Mouse (Mus musculus): Measurements from ENCODE around the gene Fdxacb1. TPM values are rescaled to one million over a fixed set of nuclear protein-coding genes. Genes with fewer than 3 reads are reported as not detected.

Fdxacb1 gene
- total RNA-seq, 1 experiment from 2014 or later, result 9.2 TPM

DNA sequence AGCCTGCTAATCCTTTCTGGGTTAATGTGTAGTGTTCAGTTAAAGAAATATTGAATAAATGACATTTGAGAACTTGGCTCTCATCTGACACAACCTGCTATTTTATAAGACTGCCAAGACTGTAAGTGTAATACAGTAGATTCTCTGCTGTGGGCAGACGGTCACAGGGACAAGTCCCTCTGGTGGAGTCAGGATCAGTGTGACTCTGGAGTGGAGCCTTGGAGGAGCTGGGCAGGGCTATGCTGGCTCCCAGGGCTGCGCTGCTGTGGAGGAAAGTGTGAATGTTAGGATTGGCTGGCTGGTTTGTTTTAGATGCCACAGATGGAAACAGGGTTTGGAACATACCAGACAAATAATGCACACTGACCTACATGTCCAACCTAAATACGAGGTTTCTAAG lies 27.2 kb downstream of the Fdxacb1 start:
- ATAC-seq (ENCODE audit: extremely low read depth, insufficient number of reproducible peaks, low FRiP score, poor library complexity, severe bottlenecking), result no peak

DNA sequence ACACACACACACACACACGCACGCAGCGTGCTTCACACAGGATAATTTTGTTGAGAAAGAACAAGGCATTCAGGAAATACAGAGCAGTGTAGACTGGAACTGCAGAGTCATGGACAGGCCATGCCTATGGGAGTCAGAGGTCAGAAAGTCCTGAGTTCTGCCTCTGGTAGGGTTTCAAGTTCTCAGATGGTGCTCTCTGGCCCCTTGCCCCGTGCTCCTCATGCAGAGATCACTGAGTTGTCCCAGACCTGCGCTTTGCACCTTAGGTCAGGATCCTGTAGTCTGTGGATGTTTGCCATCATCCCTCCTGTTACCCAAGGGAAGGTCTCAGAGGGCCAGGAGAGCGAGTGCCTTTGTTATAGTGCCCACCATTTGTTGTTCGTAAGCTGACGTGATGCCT lies 28.7 kb downstream of the Fdxacb1 start:
- ATAC-seq (ENCODE audit: extremely low read depth, insufficient number of reproducible peaks, low FRiP score, poor library complexity, severe bottlenecking), result no peak

DNA sequence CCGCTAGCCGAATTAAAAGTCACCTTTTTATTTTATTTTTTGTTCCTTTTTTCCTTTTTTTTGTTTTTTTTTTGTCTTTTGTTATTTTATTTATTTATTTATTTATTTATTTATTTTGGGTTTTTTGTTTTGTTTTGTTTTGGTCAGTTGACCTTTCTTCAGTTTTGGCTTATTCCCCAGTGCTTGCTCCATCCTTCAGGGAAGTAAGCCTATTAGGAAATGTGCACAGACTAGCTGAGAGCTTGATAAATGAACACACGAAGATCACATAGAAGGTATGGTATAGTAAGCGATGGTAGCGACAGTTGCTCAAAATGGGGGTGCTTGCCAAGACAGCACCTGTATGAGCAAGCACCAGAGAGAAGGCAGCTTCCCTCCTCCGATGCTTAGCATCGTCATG lies 29.6 kb downstream of the Fdxacb1 start:
- ATAC-seq (ENCODE audit: extremely low read depth, insufficient number of reproducible peaks, low FRiP score, poor library complexity, severe bottlenecking), result no peak

DNA sequence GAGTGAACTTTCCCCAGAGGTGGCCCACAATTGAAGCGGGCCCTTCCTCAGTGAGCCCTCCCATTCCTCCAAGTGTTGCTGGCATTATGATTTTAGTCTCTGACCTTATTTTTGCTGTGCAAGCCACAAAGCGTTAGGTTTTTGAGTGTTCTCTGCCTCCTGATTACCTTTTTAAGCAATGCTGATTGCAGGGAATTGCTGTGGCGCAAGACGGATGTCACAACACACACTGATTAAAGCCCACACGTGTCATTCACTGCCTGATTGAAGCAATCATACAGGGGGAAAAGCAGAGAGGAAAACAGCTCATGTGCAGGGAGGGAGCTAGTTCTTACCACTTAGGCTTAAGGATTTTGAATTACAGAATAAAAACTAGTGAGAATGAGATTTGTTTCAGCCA lies 30.3 kb downstream of the Fdxacb1 start:
- ATAC-seq (ENCODE audit: extremely low read depth, insufficient number of reproducible peaks, low FRiP score, poor library complexity, severe bottlenecking), result no peak

DNA sequence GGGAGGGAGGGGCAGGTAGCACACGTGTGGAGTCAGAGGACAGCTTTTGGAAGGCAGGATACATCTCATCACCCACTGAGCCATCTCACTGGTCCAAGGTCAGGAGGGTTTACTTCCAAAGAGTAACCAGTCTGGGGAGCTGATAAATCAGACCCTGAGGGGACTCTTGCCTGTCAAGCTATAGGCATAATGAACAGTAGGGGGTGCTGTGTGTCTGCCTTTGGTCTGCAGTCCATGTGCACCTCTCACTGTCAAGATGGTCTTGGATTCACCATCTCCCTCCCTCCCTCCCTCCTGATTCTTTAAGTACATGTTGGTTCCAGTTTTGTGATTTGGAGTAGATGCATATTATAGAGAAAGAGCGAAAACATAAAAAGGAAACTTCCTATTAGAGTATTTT lies 32.9 kb downstream of the Fdxacb1 start:
- peak; percentile 55; the same call in 1 of the 2 replicates for ATAC-seq (ENCODE audit: extremely low read depth, insufficient number of reproducible peaks, low FRiP score, poor library complexity, severe bottlenecking)

DNA sequence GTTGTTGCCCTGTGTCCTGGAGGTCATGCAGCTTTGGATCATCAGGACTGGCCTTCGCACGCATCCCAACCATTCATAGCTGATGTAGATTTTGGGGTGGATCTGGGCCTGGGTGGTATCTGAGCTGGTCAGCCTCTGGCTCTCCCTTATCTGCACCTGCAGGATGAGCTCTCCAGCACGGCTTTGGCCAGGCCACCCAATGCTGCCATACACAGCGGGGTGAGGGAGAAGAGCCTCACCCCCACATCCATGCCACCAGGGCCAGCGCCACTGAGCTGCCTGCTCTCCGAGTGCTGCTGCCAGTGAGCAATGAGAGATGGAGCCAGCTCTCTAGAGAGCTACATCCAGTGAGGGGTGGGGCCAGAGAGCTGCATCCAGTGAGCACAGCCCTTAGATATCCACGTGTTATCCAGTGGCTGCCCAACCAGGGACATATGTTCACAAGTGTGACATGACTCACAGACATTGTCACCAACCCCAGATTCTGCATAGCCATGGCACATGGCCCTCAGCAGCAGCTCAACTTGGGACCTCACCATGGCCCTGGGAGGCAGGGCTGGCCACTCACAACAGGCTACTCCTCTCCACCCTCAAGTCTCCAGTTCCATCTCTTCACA lies 35.1 kb downstream of the Fdxacb1 start:
- no peak for ATAC-seq (ENCODE audit: extremely low read depth, insufficient number of reproducible peaks, low FRiP score, poor library complexity, severe bottlenecking)

DNA sequence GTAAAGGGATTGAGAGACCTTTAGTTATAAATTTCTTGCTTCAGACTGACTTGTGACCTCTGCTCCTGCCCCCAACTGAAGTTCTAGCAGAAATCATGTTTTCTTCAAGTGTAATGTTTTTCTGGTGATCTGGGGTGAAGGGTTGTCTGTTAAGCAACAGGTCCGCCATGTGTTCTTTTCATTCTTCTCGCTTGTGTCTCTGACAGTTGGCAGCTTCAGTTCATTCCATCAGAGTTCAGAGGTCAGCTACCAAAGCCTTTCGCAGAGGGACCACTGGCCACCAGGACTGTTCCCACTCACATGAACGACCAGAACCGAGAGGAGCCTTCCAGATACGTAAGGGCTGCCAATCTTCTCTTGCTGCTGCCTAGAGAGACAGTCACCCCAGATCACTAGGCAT lies 40.4 kb downstream of the Fdxacb1 start:
- ATAC-seq (ENCODE audit: extremely low read depth, insufficient number of reproducible peaks, low FRiP score, poor library complexity, severe bottlenecking), result no peak

DNA sequence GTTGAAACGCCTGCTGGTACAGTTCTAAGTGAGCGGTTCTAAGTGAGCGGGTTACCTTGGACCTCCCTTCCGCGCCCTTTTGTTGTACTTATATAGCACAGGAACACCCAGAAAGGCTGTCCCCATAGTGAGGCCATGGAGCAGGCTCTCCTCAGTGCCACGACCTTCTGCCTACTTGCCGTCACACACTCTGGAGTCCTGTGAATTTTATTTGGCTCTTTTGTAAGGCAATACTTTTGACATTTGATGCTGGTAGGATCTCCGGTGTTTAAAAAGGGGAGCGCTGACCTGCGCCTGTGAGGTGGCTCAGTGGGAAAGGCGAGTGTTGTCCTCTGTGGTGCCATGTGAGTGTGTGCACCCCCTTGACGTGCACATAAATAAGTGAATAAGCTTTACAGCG lies 41.1 kb downstream of the Fdxacb1 start:
- no peak for ATAC-seq (ENCODE audit: extremely low read depth, insufficient number of reproducible peaks, low FRiP score, poor library complexity, severe bottlenecking)

DNA sequence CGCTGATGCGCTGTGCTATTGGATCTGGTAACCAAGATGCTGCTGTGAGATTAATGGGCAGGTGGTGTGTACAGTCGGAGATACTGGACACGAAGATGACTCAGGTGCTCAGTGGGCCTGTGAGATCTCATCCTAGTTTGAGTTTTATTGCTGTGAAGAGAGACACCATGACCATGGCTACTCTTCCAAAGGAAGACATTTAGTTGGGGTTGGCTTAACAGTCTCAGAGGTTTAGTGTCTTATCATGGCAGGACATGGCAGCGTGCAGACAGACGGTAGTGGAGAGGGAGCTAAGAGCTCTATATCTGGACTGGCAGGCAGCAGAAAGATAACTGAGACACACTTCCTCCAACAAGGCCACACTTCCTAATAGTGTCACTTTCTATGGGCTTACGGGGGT lies 43.2 kb downstream of the Fdxacb1 start:
- ATAC-seq (ENCODE audit: extremely low read depth, insufficient number of reproducible peaks, low FRiP score, poor library complexity, severe bottlenecking), result no peak

DNA sequence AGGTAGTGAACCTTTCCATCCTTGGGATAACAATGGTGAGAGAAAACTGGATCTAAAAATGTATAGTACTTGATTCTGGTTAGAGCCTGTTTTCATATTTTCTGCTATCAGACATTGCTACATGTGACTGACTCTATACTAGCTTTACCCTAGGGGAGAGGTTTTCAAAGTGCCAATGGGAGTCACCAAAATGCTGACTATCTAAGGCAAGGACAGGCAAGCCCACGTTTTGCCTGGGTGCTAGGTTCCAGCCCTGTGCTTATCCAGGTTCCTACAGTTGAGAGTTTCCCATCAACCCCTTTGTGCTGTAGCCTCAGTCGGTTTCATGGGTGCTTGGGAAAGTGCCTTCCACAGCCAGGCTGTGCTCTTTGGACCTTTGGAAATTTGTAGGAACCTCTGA lies 43.7 kb downstream of the Fdxacb1 start:
- ATAC-seq (ENCODE audit: extremely low read depth, insufficient number of reproducible peaks, low FRiP score, poor library complexity, severe bottlenecking), result no peak

DNA sequence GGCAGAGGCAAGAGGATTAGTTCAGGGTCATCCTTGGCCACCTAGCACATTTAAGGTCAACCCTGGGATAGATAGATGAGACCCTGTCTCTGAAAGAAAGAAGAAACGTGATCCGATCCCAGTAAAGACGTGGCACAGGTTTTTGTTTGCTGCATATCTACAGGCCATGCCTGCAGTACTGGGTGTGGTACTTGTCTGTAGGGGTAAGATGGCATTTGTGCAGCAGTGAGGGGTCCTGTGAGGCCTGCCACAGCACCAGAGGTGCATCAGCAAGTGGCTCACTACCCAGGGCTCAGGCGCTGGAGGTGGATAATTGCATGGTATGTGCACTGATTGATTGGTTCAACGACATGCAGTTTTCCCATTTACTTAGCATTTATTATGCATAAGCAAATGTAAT lies 45.8 kb downstream of the Fdxacb1 start:
- ATAC-seq (ENCODE audit: extremely low read depth, insufficient number of reproducible peaks, low FRiP score, poor library complexity, severe bottlenecking), result no peak

DNA sequence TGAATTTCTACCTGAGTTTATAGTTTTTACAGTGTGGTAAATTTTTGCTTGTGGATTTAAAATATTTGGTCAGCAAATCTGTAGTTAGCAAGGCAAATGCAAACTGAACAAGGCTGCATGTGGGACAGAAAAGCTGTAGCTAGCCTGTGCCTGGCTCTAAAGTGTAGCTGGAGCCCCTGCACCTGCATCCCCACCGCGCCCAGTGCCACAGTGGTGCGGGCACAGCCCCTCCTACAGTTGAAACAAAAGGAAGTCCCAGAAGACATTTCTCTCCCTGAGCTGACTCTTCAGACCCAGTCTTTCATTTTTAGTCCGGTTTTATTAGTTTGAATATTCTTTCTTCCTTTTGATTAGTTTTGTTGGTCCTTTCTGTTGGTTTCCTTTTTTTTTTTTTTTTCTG lies 47.6 kb downstream of the Fdxacb1 start:
- no peak for ATAC-seq (ENCODE audit: extremely low read depth, insufficient number of reproducible peaks, low FRiP score, poor library complexity, severe bottlenecking)

DNA sequence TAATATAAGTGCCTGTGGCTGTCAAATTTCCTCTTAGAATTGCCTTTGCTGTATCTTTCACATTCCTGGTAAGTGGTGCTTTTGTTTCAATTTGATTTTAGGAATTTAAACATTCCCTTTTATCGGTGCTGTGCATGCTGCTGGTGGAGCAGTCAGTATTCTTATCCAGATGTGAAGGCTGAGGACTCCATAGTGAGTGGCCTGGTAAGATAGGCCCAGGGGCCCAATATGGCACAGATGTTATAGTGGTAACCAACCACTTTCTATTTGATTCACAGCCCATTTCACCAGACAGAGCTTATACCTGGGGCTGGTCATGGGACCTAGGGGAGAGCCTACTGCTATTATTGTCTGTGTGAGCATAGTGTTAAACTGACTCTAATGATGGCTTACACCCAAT lies 48.5 kb downstream of the Fdxacb1 start:
- ATAC-seq (ENCODE audit: extremely low read depth, insufficient number of reproducible peaks, low FRiP score, poor library complexity, severe bottlenecking), result no peak

DNA sequence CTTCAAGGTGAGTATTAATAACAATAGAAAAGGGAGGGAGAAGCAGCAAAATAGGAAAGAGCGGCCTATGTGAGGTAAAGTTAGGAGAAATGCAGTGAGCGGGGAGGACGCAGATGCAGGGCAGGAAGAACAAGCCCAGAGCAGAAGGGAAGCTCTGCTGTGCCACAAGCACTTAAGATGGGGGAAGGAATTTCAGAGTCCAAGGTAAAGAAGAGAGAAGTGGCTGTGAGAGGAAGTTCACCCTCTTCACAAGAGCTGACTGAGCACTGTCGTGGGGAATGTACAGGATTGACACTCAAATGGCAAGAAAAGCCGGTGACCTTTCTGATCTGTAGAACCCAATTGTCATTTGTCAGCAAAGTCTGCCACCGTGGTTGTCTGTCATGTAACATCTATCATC lies 50.0 kb downstream of the Fdxacb1 start:
- ATAC-seq (ENCODE audit: extremely low read depth, insufficient number of reproducible peaks, low FRiP score, poor library complexity, severe bottlenecking), result no peak

DNA sequence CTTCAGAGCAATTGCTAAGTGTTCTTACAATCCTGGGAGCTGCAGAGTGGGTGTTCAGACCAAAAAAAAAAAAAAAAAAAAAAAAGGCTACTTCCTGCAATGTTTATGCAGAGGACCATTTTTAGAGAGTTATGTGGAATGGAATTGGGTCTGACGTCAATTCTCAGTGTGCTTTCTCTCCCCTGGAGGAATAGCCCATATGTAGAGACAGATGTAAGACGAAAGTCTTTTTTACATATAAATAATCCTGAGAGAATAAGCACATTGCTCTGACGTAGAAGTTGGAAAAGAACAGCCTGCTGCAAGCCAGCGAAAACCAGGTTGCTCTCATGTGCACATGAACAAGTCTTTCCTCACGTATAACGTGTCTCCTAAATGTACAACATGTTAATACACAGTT lies 51.7 kb downstream of the Fdxacb1 start:
- no peak for ATAC-seq (ENCODE audit: extremely low read depth, insufficient number of reproducible peaks, low FRiP score, poor library complexity, severe bottlenecking)

DNA sequence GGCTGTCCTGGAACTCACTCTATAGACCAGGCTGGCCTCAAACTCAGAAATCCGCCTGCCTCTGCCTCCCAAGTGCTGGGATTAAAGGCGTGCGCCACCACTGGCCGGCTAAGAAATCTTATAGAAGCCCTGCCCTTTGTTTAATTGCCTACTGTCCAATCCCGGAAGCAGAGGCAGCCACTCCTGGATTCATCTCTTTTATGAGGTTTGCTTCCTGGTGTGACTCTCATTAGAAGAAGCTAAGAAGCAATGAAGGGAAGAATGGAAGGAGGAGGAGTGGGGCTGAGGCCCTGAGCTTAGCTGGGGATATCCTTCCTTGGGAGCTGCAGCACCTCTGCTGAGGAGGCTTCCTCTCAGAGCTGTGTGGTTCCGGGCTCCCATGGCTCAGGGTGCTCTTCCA lies 53.6 kb downstream of the Fdxacb1 start:
- no peak for ATAC-seq (ENCODE audit: extremely low read depth, insufficient number of reproducible peaks, low FRiP score, poor library complexity, severe bottlenecking)

DNA sequence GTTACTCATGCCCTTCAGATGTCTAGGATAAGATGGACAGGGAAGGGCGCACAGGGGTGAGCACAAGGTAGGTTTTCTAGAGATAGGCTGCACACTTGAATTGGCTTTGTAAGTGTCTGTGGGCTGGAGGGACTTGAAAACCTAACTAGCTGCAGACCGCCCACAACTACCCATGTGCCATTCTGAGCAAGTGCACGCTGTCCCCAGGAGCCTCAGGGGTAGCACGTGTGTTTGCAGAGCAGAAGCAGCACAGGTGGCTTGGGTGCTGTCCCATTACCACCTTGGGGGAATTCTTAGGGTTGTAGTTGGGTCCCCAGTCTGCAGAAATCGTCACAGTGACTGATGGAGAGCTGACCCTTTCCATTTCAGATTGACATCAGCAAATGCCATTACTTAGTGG lies 54.2 kb downstream of the Fdxacb1 start:
- no peak for ATAC-seq (ENCODE audit: extremely low read depth, insufficient number of reproducible peaks, low FRiP score, poor library complexity, severe bottlenecking)

Other genes starting within 250 kb of the Fdxacb1 start
- 98.8 and 106 TPM in 2 replicates for gene Pts, start 239.5 kb upstream of the Fdxacb1 start, total RNA-seq (2017)
- 8.5 and 10.0 TPM in 2 replicates for gene Il18, start 213.4 kb upstream of the Fdxacb1 start, total RNA-seq (2017)
- gene Bco2, start 213.1 kb upstream of the Fdxacb1 start, total RNA-seq (2017), result 0.86 and 2.2 TPM in 2 replicates
- not detected in 2 replicates for gene Tex12, start 206.9 kb upstream of the Fdxacb1 start, total RNA-seq (2017)
- 76.4 and 77.9 TPM in 2 replicates for gene Sdhd, start 164.4 kb upstream of the Fdxacb1 start, total RNA-seq (2017)
- 68.5 and 70.9 TPM in 2 replicates for gene Timm8b, start 164.3 kb upstream of the Fdxacb1 start, total RNA-seq (2017)
- gene Pih1d2, start 150.9 kb upstream of the Fdxacb1 start, total RNA-seq (2017), result 0.74 and 2.3 TPM in 2 replicates
- gene Nkapd1, start 150.8 kb upstream of the Fdxacb1 start, total RNA-seq (2017), result 28.4 and 29.7 TPM in 2 replicates
- gene Dlat, start 108.5 kb upstream of the Fdxacb1 start, total RNA-seq (2017), result 16.3 and 16.4 TPM in 2 replicates
- gene Dixdc1, start 28.7 kb upstream of the Fdxacb1 start, total RNA-seq (2017), result 0.12 TPM in 1 of 2 replicates, not detected in the other
- not detected in 2 replicates for gene 2310030G06Rik, start 21.7 kb upstream of the Fdxacb1 start, total RNA-seq (2017)
- gene Cryab, start 16.9 kb upstream of the Fdxacb1 start, total RNA-seq (2017), result not detected in 2 replicates
- not detected in 2 replicates for gene Hspb2, start 15.9 kb upstream of the Fdxacb1 start, total RNA-seq (2017)
- 9.0 and 12.8 TPM in 2 replicates for gene Alg9, start 6.8 kb downstream of the Fdxacb1 start, total RNA-seq (2017)
- gene 1110032A03Rik, start 7.3 kb downstream of the Fdxacb1 start, total RNA-seq (2017), result 29.6 and 33.8 TPM in 2 replicates
- 22.0 and 26.4 TPM in 2 replicates for gene Ppp2r1b, start 77.1 kb downstream of the Fdxacb1 start, total RNA-seq (2017)
- gene Sik2, start 240.8 kb downstream of the Fdxacb1 start, total RNA-seq (2017), result 31.4 and 33.9 TPM in 2 replicates